Mouse (Mus musculus): ENCODE measurements around the gene Csmd2. TPM values are rescaled to one million over a fixed set of nuclear protein-coding genes. Genes with fewer than 3 reads are reported as not detected.
A peak's percentile ranks its signal among the peaks of the same experiment; 100 is the strongest.

Gene Csmd2
- polyA plus RNA-seq, 1 experiment from 2014 or later: 0.05 TPM

- H3K9ac ChIP-seq (replicated peaks; ENCODE audit: low read depth): no peak overlapping the region
- H3K9me3 ChIP-seq (ENCODE audit: low read length): no peaks in the 10 kb centered on the region
- H3K27ac ChIP-seq (ENCODE audit: low read length): no peak overlapping the region
- no peak overlapping the region for H3K4me3 ChIP-seq (ENCODE audit: low read depth, low read length)
- no peak for DNase-seq (ENCODE audit: low spot score)
- H3K4me1 ChIP-seq (ENCODE audit: insufficient read depth, low read depth, low read length): peaks cover 7% of the 10 kb centered on the region; the same call in 1 of the 2 replicates
- WGBS: 47% methylated on average over 2 of the region's 2 CpGs
- no peak for TF ChIP-seq CTCF (IDR thresholded peaks at IDR 0.05)
- TF ChIP-seq EP300 (IDR thresholded peaks at IDR 0.05): no peak
- ATAC-seq: no peak
- no peaks in the 10 kb centered on the region for H3K36me3 ChIP-seq (ENCODE audit: insufficient read depth, low read length)
- H3K27me3 ChIP-seq (replicated peaks; ENCODE audit: insufficient read depth, low read length): no peaks in the 10 kb centered on the region
- H3K4me2 ChIP-seq (replicated peaks; ENCODE audit: low read depth, low read length): no peak overlapping the region
Measured at GRCm38 (mm10) chr4:128425339-128425738, 437.7 kb downstream of the Csmd2 start.

- Histone ChIP-seq H3K36me3 (ENCODE audit: insufficient read depth, low read length) (no peaks in the 10 kb centered on the region), H3K4me3 (ENCODE audit: low read depth, low read length) (no peak overlapping the region), H3K27me3 (replicated peaks; ENCODE audit: insufficient read depth, low read length) (no peaks in the 10 kb centered on the region), H3K4me2 (replicated peaks; ENCODE audit: low read depth, low read length) (peak overlapping the region; percentile 19; the same call in 1 of the 2 replicates), H3K27ac (ENCODE audit: low read length) (peak overlapping the region; percentile 82), H3K4me1 (ENCODE audit: insufficient read depth, low read depth, low read length) (peaks cover 5% of the 10 kb centered on the region; the same call in 1 of the 2 replicates), H3K9me3 (ENCODE audit: low read length) (no peaks in the 10 kb centered on the region), H3K9ac (replicated peaks; ENCODE audit: low read depth) (no peak overlapping the region)
- WGBS: 62% methylated on average over 14 of the region's 14 CpGs
- peak; percentile 77 for TF ChIP-seq EP300 (IDR thresholded peaks at IDR 0.05)
- peak; percentile 2; the same call in 1 of the 2 replicates for TF ChIP-seq CTCF (IDR thresholded peaks at IDR 0.05)
- peak; percentile 82 for DNase-seq (ENCODE audit: low spot score)
- ATAC-seq: peak; percentile 84
Measured at GRCm38 (mm10) chr4:128427261-128428030, 439.8 kb downstream of the Csmd2 start.

- H3K27me3 ChIP-seq (replicated peaks; ENCODE audit: insufficient read depth, low read length): no peaks in the 10 kb centered on the region
- ATAC-seq (peak; percentile 49), DNase-seq (ENCODE audit: low spot score) (peak; percentile 52)
- WGBS: 52% methylated on average over 18 of the region's 18 CpGs
- no peaks in the 10 kb centered on the region for H3K9me3 ChIP-seq (ENCODE audit: low read length)
- no peak overlapping the region for H3K9ac ChIP-seq (replicated peaks; ENCODE audit: low read depth)
- peak overlapping the region; percentile 47; the same call in 1 of the 2 replicates for H3K27ac ChIP-seq (ENCODE audit: low read length)
- no peak overlapping the region for H3K4me3 ChIP-seq (ENCODE audit: low read depth, low read length)
- no peaks in the 10 kb centered on the region for H3K36me3 ChIP-seq (ENCODE audit: insufficient read depth, low read length)
- TF ChIP-seq CTCF (IDR thresholded peaks at IDR 0.05): peak; percentile 34
- no peak for TF ChIP-seq EP300 (IDR thresholded peaks at IDR 0.05)
- H3K4me2 ChIP-seq (replicated peaks; ENCODE audit: low read depth, low read length): peak overlapping the region; percentile 17; the same call in 1 of the 2 replicates
- peaks cover 5% of the 10 kb centered on the region; the same call in 1 of the 2 replicates for H3K4me1 ChIP-seq (ENCODE audit: insufficient read depth, low read depth, low read length)
Measured at GRCm38 (mm10) chr4:128428303-128429107, 440.8 kb downstream of the Csmd2 start.

- Histone ChIP-seq H3K4me3 (ENCODE audit: low read depth, low read length) (no peak overlapping the region), H3K9ac (replicated peaks; ENCODE audit: low read depth) (no peak overlapping the region), H3K4me2 (replicated peaks; ENCODE audit: low read depth, low read length) (no peak overlapping the region), H3K4me1 (ENCODE audit: insufficient read depth, low read depth, low read length) (no peaks in the 10 kb centered on the region; the same call in 1 of the 2 replicates), H3K9me3 (ENCODE audit: low read length) (no peaks in the 10 kb centered on the region), H3K27ac (ENCODE audit: low read length) (no peak overlapping the region), H3K36me3 (ENCODE audit: insufficient read depth, low read length) (no peaks in the 10 kb centered on the region), H3K27me3 (replicated peaks; ENCODE audit: insufficient read depth, low read length) (no peaks in the 10 kb centered on the region)
- ATAC-seq: no peak
- 77% methylated on average over 8 of the region's 8 CpGs for WGBS
- DNase-seq (ENCODE audit: low spot score): no peak
- TF ChIP-seq EP300 (IDR thresholded peaks at IDR 0.05) (no peak), CTCF (IDR thresholded peaks at IDR 0.05) (no peak)
Measured at GRCm38 (mm10) chr4:128429591-128429990, 441.9 kb downstream of the Csmd2 start.

- Histone ChIP-seq H3K4me2 (replicated peaks; ENCODE audit: low read depth, low read length) (no peak overlapping the region), H3K9me3 (ENCODE audit: low read length) (no peaks in the 10 kb centered on the region), H3K36me3 (ENCODE audit: insufficient read depth, low read length) (no peaks in the 10 kb centered on the region), H3K27ac (ENCODE audit: low read length) (no peak overlapping the region), H3K4me1 (ENCODE audit: insufficient read depth, low read depth, low read length) (no peaks in the 10 kb centered on the region), H3K27me3 (replicated peaks; ENCODE audit: insufficient read depth, low read length) (no peaks in the 10 kb centered on the region), H3K4me3 (ENCODE audit: low read depth, low read length) (no peak overlapping the region), H3K9ac (replicated peaks; ENCODE audit: low read depth) (no peak overlapping the region)
- DNase-seq (ENCODE audit: low spot score) (no peak), ATAC-seq (no peak)
- WGBS: 84% methylated on average over 6 of the region's 6 CpGs
- TF ChIP-seq EP300 (IDR thresholded peaks at IDR 0.05) (no peak), CTCF (IDR thresholded peaks at IDR 0.05) (no peak)
Measured at GRCm38 (mm10) chr4:128440550-128440949, 452.9 kb downstream of the Csmd2 start.

- H3K27me3 ChIP-seq (replicated peaks; ENCODE audit: insufficient read depth, low read length): no peaks in the 10 kb centered on the region
- TF ChIP-seq CTCF (IDR thresholded peaks at IDR 0.05) (no peak), EP300 (IDR thresholded peaks at IDR 0.05) (no peak)
- no peaks in the 10 kb centered on the region for H3K36me3 ChIP-seq (ENCODE audit: insufficient read depth, low read length)
- H3K4me1 ChIP-seq (ENCODE audit: insufficient read depth, low read depth, low read length): no peaks in the 10 kb centered on the region
- no peak overlapping the region for H3K27ac ChIP-seq (ENCODE audit: low read length)
- 56% methylated on average over 2 of the region's 2 CpGs for WGBS
- no peak overlapping the region for H3K4me3 ChIP-seq (ENCODE audit: low read depth, low read length)
- ATAC-seq (no peak), DNase-seq (ENCODE audit: low spot score) (no peak)
- no peaks in the 10 kb centered on the region for H3K9me3 ChIP-seq (ENCODE audit: low read length)
- no peak overlapping the region for H3K4me2 ChIP-seq (replicated peaks; ENCODE audit: low read depth, low read length)
- H3K9ac ChIP-seq (replicated peaks; ENCODE audit: low read depth): no peak overlapping the region
Measured at GRCm38 (mm10) chr4:128441228-128441627, 453.6 kb downstream of the Csmd2 start.
